Mouse (Mus musculus): ENCODE measurements around the gene Gm28047. TPM values are rescaled to one million over a fixed set of nuclear protein-coding genes. Genes with fewer than 3 reads are reported as not detected.

The Gm28047 gene
- polyA plus RNA-seq, 1 experiment from 2014 or later: not detected

DNA sequence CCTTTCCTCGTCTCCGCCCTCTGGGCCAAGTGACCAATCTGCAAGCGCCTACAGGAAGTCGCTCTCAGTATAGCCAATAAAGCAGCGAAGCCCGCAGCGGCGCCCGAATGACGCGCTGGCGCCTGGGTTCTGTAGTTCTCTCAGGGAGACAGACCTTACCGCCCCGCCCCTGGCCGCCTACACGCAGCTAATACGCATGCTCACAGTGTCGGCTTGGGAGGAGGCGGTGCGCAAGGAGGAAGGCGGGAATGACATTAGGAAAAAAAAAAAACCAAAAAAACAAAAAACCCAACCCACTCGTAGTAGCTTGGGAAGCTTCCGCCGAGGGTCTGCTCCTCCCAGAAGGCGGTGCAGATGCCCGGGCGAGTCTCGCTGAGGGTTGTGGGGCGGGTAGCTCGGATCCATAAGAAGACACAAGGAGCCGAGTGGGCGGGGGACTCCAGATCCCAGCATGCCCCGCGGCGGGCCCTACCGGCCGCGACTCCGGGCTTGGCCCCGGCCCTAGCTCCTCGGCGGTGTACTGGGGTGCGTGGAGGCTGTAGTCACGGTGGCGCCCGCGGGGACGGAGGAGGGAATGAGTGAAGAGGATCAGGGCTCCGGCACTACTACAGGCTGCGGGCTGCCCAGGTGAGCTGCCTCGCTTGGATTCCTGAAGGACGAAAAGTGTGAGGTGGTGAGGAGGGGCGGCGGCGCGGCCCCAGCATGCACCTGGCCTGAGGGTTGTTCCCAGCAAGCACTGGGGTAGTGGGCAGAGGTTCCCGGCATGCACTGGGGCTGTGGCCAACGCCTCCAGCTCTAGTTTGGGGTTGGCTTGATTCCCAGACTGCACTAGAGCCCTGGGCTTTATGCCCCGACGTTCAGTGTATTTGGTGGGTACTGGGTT lies 106.7 kb downstream of the Gm28047 start, which contains the start of gene Tarbp2:
Tarbp2 (plus strand) TSS at position 217 of the 883 bp plus-strand sequence.
- Histone ChIP-seq H3K4me3 (peak within 1 kb of the TSS; percentile 71), H3K9me3 (no peaks in the 10 kb centered on the region), H3K9ac (peak within 1 kb of the TSS; percentile 89), H3K36me3 (peaks cover 24% of the 10 kb centered on the region), H3K4me2 (peak within 1 kb of the TSS; percentile 75), H3K27me3 (no peaks in the 10 kb centered on the region), H3K4me1 (replicated peaks) (peaks cover 48% of the 10 kb centered on the region), H3K27ac (peak within 1 kb of the TSS; percentile 99)
- under 1% methylated on average over 60 of the region's 60 CpGs for WGBS
- ATAC-seq (ENCODE audit: low FRiP score): peak; percentile 92

DNA sequence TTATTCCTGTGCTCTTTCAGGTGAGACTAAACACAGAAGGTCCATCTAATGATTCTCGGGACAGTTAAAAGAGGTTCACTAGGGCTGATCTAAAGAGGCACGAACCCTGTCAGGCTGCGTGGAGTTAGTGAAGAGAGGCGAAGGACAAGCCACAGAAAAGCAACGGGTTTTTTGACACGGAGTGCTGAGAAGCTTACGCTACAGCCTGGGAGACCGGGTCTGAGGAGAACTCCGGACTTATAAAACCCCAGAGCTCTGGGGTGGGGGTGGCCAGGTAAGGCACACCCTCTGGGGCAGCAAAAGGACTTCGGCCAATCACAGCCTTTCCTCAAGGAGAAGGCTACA lies 107.3 kb downstream of the Gm28047 start:
- Histone ChIP-seq H3K27ac (peak overlapping the region; percentile 99), H3K27me3 (no peaks in the 10 kb centered on the region), H3K9me3 (no peaks in the 10 kb centered on the region), H3K4me3 (peak overlapping the region; percentile 71), H3K4me2 (peak overlapping the region; percentile 75), H3K36me3 (peaks cover 19% of the 10 kb centered on the region), H3K4me1 (replicated peaks) (peaks cover 54% of the 10 kb centered on the region), H3K9ac (peak overlapping the region; percentile 89)
- 0% methylated on average over 10 of the region's 10 CpGs for WGBS
- ATAC-seq (ENCODE audit: low FRiP score): no peak

DNA sequence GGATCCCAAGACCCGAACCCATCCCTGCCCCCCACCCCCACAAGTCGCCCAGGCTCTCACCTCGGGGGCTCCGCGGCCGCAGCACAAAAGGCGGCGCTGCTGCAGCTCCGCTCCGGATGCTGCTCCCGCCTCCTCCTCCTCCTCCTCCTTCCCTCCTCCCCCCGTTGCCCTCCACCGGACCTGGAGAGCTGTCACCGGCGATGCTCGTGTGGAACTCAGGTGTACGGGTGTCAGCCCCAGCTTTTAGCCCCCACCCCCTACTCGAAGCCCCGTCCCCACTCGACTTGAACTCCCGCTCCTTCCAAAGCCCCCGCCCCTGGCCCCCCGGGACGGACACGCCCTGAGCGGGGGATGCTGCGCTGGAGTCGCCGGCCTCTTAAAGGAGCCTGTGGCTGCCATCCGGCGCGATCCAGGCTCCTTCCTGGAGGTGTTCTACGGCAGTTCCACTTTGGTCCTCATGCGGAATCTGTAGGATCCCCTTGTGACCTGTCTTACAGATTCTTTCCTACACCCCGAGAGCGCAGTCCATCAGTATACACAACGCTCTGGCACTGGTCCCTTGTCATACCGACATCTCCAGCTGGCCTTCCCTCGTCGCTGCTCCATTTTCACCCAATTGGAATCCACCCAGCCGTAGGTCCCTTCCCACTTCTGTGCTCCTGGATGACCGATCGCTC lies 108.0 kb downstream of the Gm28047 start, which contains the start of gene Map3k12:
Map3k12 (minus strand) TSS at position 337 of the 677 bp plus-strand sequence.
- WGBS: under 1% methylated on average over 41 of the region's 43 CpGs
- Histone ChIP-seq H3K4me1 (replicated peaks) (peaks cover 62% of the 10 kb centered on the region), H3K4me3 (peak within 1 kb of the TSS; percentile 71), H3K9me3 (no peaks in the 10 kb centered on the region), H3K9ac (peak within 1 kb of the TSS; percentile 89), H3K36me3 (peaks cover 11% of the 10 kb centered on the region), H3K4me2 (peak within 1 kb of the TSS; percentile 75), H3K27ac (peak within 1 kb of the TSS; percentile 99), H3K27me3 (no peaks in the 10 kb centered on the region)
- ATAC-seq (ENCODE audit: low FRiP score): peak; percentile 10

DNA sequence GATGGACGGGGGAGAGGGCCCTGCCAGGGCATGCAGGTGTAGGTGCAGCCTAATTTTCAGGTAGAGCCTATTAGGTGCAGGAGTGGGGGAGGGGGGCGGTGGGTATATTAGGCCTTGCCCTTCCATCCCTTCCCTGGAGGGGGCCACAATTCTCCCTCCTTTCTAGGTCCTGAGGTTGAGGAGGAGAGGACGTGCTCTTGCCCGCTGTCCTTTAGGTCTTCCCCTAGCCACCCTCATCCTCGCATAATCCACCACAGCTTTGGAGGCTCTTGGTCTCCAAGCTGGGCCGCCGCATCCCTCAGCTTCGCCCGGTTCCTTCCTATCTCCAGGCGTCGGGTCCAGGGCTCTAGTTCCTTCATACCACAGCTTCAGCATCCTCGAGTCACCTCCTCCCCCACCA lies 108.6 kb downstream of the Gm28047 start:
- Histone ChIP-seq H3K4me3 (peak overlapping the region; percentile 71), H3K9ac (peak overlapping the region; percentile 89), H3K4me2 (peak overlapping the region; percentile 75), H3K27ac (peak overlapping the region; percentile 99), H3K36me3 (peaks cover 6% of the 10 kb centered on the region; the same call in 1 of the 2 replicates), H3K4me1 (replicated peaks) (peaks cover 68% of the 10 kb centered on the region), H3K27me3 (no peaks in the 10 kb centered on the region), H3K9me3 (no peaks in the 10 kb centered on the region)
- 3% methylated on average over 12 of the region's 12 CpGs for WGBS
- ATAC-seq (ENCODE audit: low FRiP score): no peak; the same call in 1 of the 2 replicates

DNA sequence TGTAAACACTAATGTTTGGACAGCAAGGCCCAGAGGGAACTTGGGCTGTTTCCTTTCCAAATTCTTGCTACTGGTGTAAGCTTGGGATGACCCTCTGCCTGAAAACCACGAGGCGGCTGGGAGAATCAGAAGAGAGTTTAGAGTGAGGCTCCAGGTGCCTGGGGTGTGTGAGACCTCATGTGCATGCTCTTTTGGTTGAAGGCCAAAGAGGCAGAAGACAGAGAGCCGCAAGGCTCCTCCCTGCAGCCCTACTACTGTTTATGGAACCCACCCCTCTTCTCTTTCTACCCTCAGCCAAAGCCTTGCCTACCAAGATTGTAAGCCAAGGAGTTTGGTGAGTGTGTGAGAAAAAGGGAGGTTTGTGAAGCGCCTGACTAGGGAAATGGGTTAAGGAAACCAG lies 109.1 kb downstream of the Gm28047 start:
- Histone ChIP-seq H3K27me3 (no peaks in the 10 kb centered on the region), H3K9me3 (no peaks in the 10 kb centered on the region), H3K36me3 (peaks cover under 1% of the 10 kb centered on the region; the same call in 1 of the 2 replicates), H3K4me1 (replicated peaks) (peaks cover 73% of the 10 kb centered on the region), H3K4me3 (peak overlapping the region; percentile 71), H3K9ac (peak overlapping the region; percentile 89), H3K4me2 (peak overlapping the region; percentile 75), H3K27ac (peak overlapping the region; percentile 99)
- 48% methylated on average over 4 of the region's 4 CpGs for WGBS
- no peak for ATAC-seq (ENCODE audit: low FRiP score)

DNA sequence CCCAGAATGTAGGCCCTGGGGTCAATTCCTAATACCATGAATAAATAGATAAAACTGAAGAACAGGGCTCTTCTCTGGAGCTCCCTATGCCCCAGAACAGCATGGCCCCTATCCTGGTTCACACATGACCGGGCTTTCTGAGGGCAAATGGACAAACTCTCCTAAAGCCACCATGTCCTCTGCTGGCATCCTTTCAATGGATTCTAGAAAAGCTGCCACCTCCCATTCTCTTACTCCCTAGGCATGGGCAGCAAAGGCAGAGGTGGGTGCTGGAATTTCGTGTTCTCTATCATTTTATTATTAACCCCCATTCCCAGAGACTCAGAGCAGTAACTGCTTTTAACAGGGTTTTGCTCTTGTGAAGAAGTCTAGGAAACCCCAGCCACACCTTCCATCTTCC lies 109.6 kb downstream of the Gm28047 start:
- ATAC-seq (ENCODE audit: low FRiP score): no peak
- Histone ChIP-seq H3K27me3 (no peaks in the 10 kb centered on the region), H3K4me2 (peak overlapping the region; percentile 75), H3K9ac (peak overlapping the region; percentile 89), H3K27ac (0 out of 2 replicates have a peak overlapping the region, but pooled peaks have one; percentile 99), H3K36me3 (no peaks in the 10 kb centered on the region), H3K4me3 (peak overlapping the region; percentile 71), H3K4me1 (replicated peaks) (peaks cover 70% of the 10 kb centered on the region), H3K9me3 (no peaks in the 10 kb centered on the region)
- WGBS: 89% methylated on average over 2 of the region's 2 CpGs

DNA sequence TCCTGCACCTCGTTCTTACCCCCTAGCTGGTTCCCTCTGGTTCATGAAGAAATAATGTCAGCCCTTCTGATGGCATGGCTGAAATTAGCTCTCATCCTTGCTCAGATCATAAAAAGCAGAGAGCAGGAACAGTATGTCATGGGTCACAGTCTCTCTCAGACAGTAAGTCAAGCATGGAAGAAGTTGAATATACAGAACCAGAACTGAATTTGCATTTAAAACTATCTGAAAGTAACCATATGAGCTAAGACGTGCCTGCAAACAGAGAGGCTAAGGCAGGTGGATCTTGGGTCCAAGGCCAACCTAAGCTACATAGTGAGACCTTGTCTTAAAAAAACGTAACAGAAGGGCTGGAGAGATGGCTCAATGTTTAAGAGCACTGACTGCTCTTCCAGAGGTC lies 111.9 kb downstream of the Gm28047 start:
- 76% methylated on average over 3 of the region's 3 CpGs for WGBS
- peaks cover 5% of the 10 kb centered on the region; the same call in 1 of the 2 replicates for H3K36me3 ChIP-seq
- no peaks in the 10 kb centered on the region for H3K27me3 ChIP-seq
- H3K4me2 ChIP-seq: no peak overlapping the region
- H3K27ac ChIP-seq: peak overlapping the region; percentile 92
- no peak overlapping the region for H3K4me3 ChIP-seq
- H3K9ac ChIP-seq: peak overlapping the region; percentile 43; the same call in 1 of the 2 replicates
- peaks cover 74% of the 10 kb centered on the region for H3K4me1 ChIP-seq (replicated peaks)
- no peak for ATAC-seq (ENCODE audit: low FRiP score)
- H3K9me3 ChIP-seq: no peaks in the 10 kb centered on the region

DNA sequence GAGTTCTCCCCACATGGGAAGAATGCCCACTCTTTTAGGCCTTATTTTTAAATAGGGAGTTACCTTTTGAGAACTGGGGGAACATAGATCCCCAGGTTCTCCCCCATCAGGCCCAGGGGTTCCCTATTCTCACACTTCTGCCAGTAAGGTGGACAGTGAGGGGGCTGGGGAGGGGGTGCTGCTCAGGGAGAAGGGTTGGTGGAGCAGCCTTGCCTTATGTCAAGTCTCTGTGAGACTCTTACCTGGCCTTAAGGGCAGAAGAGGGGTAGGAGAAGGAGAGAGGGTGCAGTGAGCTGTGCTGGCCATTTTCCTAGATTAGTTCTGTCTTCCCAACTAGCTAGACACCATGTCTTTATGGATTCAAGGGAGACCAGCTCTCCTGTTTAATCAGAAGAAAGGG lies 112.4 kb downstream of the Gm28047 start:
- Histone ChIP-seq H3K4me2 (peak overlapping the region; percentile 80), H3K4me1 (replicated peaks) (peaks cover 74% of the 10 kb centered on the region), H3K9me3 (no peaks in the 10 kb centered on the region), H3K4me3 (no peak overlapping the region), H3K36me3 (peaks cover 10% of the 10 kb centered on the region), H3K9ac (peak overlapping the region; percentile 81), H3K27ac (peak overlapping the region; percentile 92), H3K27me3 (no peaks in the 10 kb centered on the region)
- ATAC-seq (ENCODE audit: low FRiP score): no peak

DNA sequence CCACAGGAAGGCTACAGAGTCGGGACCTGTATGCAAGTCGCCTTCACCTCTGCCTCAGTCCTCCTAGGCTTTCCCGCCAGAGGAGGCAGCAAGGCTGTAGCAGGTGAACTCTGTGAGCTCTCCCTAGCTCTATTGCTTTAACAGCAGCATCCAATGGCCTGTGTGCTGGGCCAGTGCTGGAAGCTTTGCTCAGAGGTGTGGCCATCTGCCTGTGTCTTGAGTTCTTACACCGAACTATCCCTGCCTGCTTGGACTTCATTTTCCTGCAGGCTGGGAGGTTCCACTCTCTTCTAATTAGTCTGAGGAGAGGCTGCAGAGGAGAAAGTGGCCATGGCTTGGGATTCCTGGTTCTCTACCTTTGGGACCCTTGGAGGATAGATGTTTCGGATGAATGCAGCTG lies 112.9 kb downstream of the Gm28047 start:
- peaks cover 12% of the 10 kb centered on the region for H3K36me3 ChIP-seq
- peak overlapping the region; percentile 62; the same call in 1 of the 2 replicates for H3K4me3 ChIP-seq
- no peaks in the 10 kb centered on the region for H3K9me3 ChIP-seq
- H3K4me2 ChIP-seq: peak overlapping the region; percentile 80
- ATAC-seq (ENCODE audit: low FRiP score): no peak
- H3K4me1 ChIP-seq (replicated peaks): peaks cover 74% of the 10 kb centered on the region
- peak overlapping the region; percentile 81 for H3K9ac ChIP-seq
- WGBS: 20% methylated on average over 5 of the region's 5 CpGs
- H3K27ac ChIP-seq: peak overlapping the region; percentile 92
- no peaks in the 10 kb centered on the region for H3K27me3 ChIP-seq

DNA sequence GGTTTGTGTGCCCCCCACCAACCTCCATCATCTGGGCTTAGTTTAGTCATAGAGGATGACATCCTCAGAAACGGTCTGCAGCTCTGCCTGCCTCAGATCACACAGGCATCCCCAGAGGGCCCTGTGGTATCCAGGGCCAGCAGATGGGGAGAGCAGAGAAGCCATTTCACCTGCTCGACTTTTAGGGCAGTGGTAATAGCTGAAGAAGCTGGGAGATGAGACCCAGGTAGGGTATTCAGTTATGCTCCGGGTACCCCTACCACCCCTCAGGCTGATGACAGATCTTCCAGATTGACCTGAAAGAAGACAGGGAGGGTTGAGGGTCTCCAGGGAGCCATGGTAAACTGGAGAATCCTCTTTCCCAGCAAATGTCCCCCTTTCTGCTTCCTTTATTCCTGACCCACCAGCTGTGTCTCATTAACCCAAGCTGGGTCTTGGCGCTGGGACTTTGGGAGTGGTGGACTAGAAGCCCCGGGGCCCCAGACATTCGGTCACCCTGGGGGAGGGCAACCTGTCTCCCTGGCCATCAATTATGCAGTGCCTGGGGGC lies 113.5 kb downstream of the Gm28047 start:
- H3K27ac ChIP-seq: peak overlapping the region; percentile 92
- H3K4me3 ChIP-seq: peak overlapping the region; percentile 62
- ATAC-seq (ENCODE audit: low FRiP score): peak; percentile 9; the same call in 1 of the 2 replicates
- no peaks in the 10 kb centered on the region for H3K9me3 ChIP-seq
- peak overlapping the region; percentile 80 for H3K4me2 ChIP-seq
- H3K36me3 ChIP-seq: peaks cover 12% of the 10 kb centered on the region
- H3K4me1 ChIP-seq (replicated peaks): peaks cover 81% of the 10 kb centered on the region
- peak overlapping the region; percentile 81 for H3K9ac ChIP-seq
- H3K27me3 ChIP-seq: no peaks in the 10 kb centered on the region
- 4% methylated on average over 6 of the region's 6 CpGs for WGBS

DNA sequence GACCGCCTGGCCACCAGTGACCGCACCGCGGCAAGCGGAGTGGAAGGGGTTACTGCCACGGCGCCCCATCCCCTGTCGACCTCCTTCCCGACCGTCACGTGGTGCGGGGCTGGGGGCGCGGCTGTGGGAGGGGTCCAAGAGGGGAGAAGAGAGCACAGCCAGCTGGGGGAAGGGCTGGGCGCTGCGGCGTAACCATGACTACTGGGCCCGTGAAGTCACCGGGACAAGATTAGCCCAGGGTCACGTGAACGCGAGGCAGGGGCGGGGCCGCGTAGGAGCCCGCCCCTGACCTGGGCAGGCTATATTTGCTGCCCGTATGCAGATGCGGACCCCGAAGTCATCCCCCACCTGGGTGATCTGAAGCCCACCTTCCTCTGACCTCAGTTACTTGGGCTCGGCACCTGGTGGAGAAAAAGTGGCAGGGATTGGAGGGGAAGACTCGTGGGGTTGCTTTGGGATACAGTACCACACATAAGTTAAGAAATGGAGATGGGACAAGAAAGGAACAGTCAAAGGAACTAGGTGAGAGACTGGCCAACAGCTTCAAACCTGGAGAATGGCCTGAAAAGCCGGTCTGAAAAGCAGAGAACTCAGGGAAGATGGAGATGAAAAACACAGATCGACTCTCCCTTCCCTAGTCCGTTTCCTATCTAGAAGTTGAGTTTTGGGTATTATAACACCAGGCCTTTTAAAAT lies 114.1 kb downstream of the Gm28047 start:
- Histone ChIP-seq H3K27me3 (no peaks in the 10 kb centered on the region), H3K9me3 (no peaks in the 10 kb centered on the region), H3K36me3 (peaks cover 12% of the 10 kb centered on the region), H3K4me1 (replicated peaks) (peaks cover 75% of the 10 kb centered on the region), H3K9ac (peak overlapping the region; percentile 81), H3K4me3 (peak overlapping the region; percentile 62), H3K27ac (peak overlapping the region; percentile 92), H3K4me2 (peak overlapping the region; percentile 80)
- ATAC-seq (ENCODE audit: low FRiP score): peak; percentile 95
- 4% methylated on average over 34 of the region's 34 CpGs for WGBS

Measured in hindbrain, embryonic 13.5 days (tissue).